In the genomic region with DNA sequence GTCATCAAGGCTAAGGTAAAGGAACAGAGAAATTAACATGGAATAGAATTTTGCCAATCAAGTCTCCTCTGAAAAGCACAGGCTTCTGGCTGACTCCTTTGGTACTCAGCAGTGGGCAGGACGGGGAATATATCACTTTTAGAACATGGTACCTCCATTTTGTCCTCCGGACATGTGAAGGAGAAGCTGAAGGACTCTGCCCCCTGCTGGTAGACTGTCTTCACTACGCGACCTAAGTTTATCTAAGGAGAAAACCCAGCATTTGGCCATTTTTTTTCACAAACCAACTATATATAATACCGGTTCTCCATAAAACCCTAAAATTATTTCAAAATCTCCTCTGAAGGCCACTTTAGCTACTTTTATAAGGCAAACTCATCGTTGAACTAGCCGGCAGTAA, we compare ENCODE assay signal across 9 mouse cellular contexts. TPM values are rescaled to one million over a fixed set of nuclear protein-coding genes. Genes with fewer than 3 reads are reported as not detected.
A peak's percentile ranks its signal among the peaks of the same experiment; 100 is the strongest.
DNase-seq lines count a peak whose midpoint lies in the region; ATAC-seq and TF ChIP-seq lines count a peak whose summit lies in the region.
"Had no signal": no experiment of that assay in that cellular context is flagged by ENCODE, and none has a peak within 500 bp of the region (broad histone marks: within the 10 kb centered on the region; RNA-seq: fewer than 3 reads in every experiment).

No protein-coding gene starts in this region.

- no peak overlapping the region for H3K27ac ChIP-seq in limb, embryonic 11.5 days (replicated peaks; ENCODE audit: low read depth, low read length)
- H3K27ac ChIP-seq: hindbrain, embryonic 15.5 days; limb, embryonic 12.5 days had no signal

- DNase-seq in kidney, postnatal 4 days: peak; percentile 27 to 33
- no peak for DNase-seq in kidney, adult 9 months
- no peak for DNase-seq in Patski (ENCODE audit: low read depth, low spot score)
- peak; percentile 65 for DNase-seq in limb, embryonic 11.5 days (ENCODE audit: low spot score)
- no peak for DNase-seq in ovary, postnatal 10 days (ENCODE audit: low spot score)

- CTCF ChIA-PET in Patski (lab: Charles Lee): no interaction called here

- POLR2A ChIA-PET in Patski (lab: Charles Lee): no interaction called here

- peak; percentile 70 for TF ChIP-seq CTCF in E14TG2a.4 (conservative IDR thresholded peaks at IDR 0.05; ENCODE audit: low read length)
- TF ChIP-seq CTCF in Patski (IDR thresholded peaks at IDR 0.05): peak; percentile 56

- H3K36me3 ChIP-seq in E14TG2a.4 (ENCODE audit: insufficient read depth, low read length): no peaks in the 10 kb centered on the region
- H3K36me3 ChIP-seq in limb, embryonic 11.5 days (ENCODE audit: control insufficient read depth, insufficient read depth, low read length): no peaks in the 10 kb centered on the region
- H3K36me3 ChIP-seq: hindbrain, embryonic 15.5 days; limb, embryonic 12.5 days had no signal

- no peak overlapping the region for H3K4me2 ChIP-seq in limb, embryonic 11.5 days (ENCODE audit: low read depth, severe bottlenecking)
- H3K4me2 ChIP-seq: hindbrain, embryonic 15.5 days; limb, embryonic 12.5 days had no signal

- H3K27me3 ChIP-seq in E14TG2a.4 (ENCODE audit: insufficient read depth, low read length): no peaks in the 10 kb centered on the region
- no peaks in the 10 kb centered on the region for H3K27me3 ChIP-seq in Patski
- no peaks in the 10 kb centered on the region for H3K27me3 ChIP-seq in limb, embryonic 11.5 days (ENCODE audit: control insufficient read depth, insufficient read depth, low read length)
- H3K27me3 ChIP-seq: hindbrain, embryonic 15.5 days; limb, embryonic 12.5 days had no signal

- H3K4me3 ChIP-seq in E14TG2a.4 (replicated peaks; ENCODE audit: low read length): no peak overlapping the region
- no peak overlapping the region for H3K4me3 ChIP-seq in limb, embryonic 11.5 days (ENCODE audit: low read depth, low read length)
- H3K4me3 ChIP-seq: hindbrain, embryonic 15.5 days; limb, embryonic 12.5 days had no signal

- H3K9ac ChIP-seq in limb, embryonic 11.5 days (ENCODE audit: low read length): no peak overlapping the region
- H3K9ac ChIP-seq: hindbrain, embryonic 15.5 days; limb, embryonic 12.5 days had no signal

- in situ Hi-C loops in Patski (cut with MboI; ENCODE audit: low pct_unique_long_range_greater_than_20kb): no loop called here

- WGBS in limb, embryonic 11.5 days: 70% methylated on average over 7 of the region's 7 CpGs

- H3K4me1 ChIP-seq in E14TG2a.4 (replicated peaks; ENCODE audit: low read depth, low read length): no peaks in the 10 kb centered on the region
- H3K4me1 ChIP-seq in limb, embryonic 11.5 days (ENCODE audit: control insufficient read depth, insufficient read depth, low read length): no peaks in the 10 kb centered on the region
- H3K4me1 ChIP-seq: hindbrain, embryonic 15.5 days; limb, embryonic 12.5 days had no signal

- no peaks in the 10 kb centered on the region for H3K9me3 ChIP-seq in E14TG2a.4 (ENCODE audit: low read length)
- no peaks in the 10 kb centered on the region for H3K9me3 ChIP-seq in limb, embryonic 11.5 days (ENCODE audit: control insufficient read depth, low read length)
- H3K9me3 ChIP-seq: hindbrain, embryonic 15.5 days; limb, embryonic 12.5 days had no signal

- ATAC-seq in Patski: no peak
- no peak for ATAC-seq in limb, embryonic 11.5 days (ENCODE audit: insufficient number of reproducible peaks, low FRiP score, low TSS enrichment, low read depth)
- no peak for ATAC-seq in inflammation-experienced regulatory T-cells, adult 6 months

RNA-seq across cellular contexts. Expression of a gene that starts 6.2 kb away (rescaled TPM):
- polyA plus RNA-seq in Patski (2021): not detected
- not detected in 2 replicates for polyA plus RNA-seq in limb, embryonic 11.5 days (2014; fragmentation: Nextera tagmentation; extraction: Ambion mirVana)
- not detected for polyA plus RNA-seq in inflammation-experienced regulatory T-cells, adult 6 months (2017; shearing (Covaris generic))
- polyA plus RNA-seq: hindbrain, embryonic 15.5 days; limb, embryonic 12.5 days had no signal

RNA-seq across cellular contexts. Expression of a gene that starts 24.4 kb away (rescaled TPM):
- not detected for polyA plus RNA-seq in Patski (2021)
- not detected in 2 replicates for polyA plus RNA-seq in limb, embryonic 11.5 days (2014; fragmentation: Nextera tagmentation; extraction: Ambion mirVana)
- not detected for polyA plus RNA-seq in inflammation-experienced regulatory T-cells, adult 6 months (2017; shearing (Covaris generic))
- polyA plus RNA-seq: hindbrain, embryonic 15.5 days; limb, embryonic 12.5 days had no signal

RNA-seq across cellular contexts. Expression of a gene that starts 42.0 kb away (rescaled TPM):
- not detected for polyA plus RNA-seq in Patski (2021)
- polyA plus RNA-seq in limb, embryonic 11.5 days (2014; fragmentation: Nextera tagmentation; extraction: Ambion mirVana): not detected in 2 replicates
- polyA plus RNA-seq in inflammation-experienced regulatory T-cells, adult 6 months (2017; shearing (Covaris generic)): not detected
- polyA plus RNA-seq: hindbrain, embryonic 15.5 days; limb, embryonic 12.5 days had no signal

RNA-seq across cellular contexts. Expression of a gene that starts 53.4 kb away (rescaled TPM):
- polyA plus RNA-seq in Patski (2021): not detected
- not detected in 2 replicates for polyA plus RNA-seq in limb, embryonic 11.5 days (2014; fragmentation: Nextera tagmentation; extraction: Ambion mirVana)
- polyA plus RNA-seq in inflammation-experienced regulatory T-cells, adult 6 months (2017; shearing (Covaris generic)): not detected
- polyA plus RNA-seq: hindbrain, embryonic 15.5 days; limb, embryonic 12.5 days had no signal

Comparison
In these comparisons a context has a peak if more than half of its experiments do, and no peak if none do; other contexts are left out.
1. DNase-seq: peak in kidney, postnatal 4 days (2 of 2) and limb, embryonic 11.5 days (single experiment); none in kidney, adult 9 months (single experiment), Patski (single experiment) and ovary, postnatal 10 days (single experiment).